Mouse (Mus musculus): ENCODE results near the gene Rgp1.

Gene Rgp1

DNA sequence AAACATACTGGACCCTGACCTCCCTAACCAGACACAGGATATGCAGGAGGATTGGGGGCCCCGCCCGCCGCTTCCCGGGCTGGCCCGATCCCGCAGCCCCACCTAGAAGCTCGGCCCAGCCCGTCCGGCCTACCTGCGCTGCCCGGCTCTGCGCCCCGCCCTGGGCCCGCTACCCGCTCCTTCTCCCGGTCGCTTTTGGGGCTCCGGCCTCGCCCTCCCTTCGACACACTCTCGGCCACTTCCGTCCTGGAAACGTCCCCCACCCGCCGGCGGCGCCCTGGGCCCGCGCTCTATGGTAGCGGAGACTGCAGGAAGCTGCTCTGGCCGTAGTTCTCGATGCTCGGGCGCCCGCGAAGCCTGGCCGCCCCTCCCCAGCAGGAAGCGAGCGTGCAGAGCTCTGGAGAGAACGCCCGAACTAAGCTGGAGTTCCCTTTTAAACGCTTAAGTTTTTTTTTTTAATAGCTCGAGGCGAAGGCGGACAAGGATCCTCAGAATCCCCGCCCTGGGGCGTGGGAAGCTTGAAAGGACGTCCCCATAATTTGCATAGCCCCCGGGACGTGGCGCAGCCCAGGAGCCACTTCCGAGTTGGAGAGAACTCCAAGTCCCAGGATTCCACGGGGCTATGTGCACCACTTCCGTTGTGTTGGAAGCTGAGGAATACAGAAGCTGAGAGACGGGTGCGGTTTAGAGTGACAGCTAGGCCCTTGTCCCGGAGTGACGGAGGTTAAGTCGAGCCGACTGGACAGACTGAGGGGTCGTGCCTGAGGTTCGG is 16.3 kb upstream of the Rgp1 start, which contains the start of the genes Creb3 and Tln1:
Creb3 (plus strand) TSS at position 336 of the 772 bp plus-strand sequence.
Tln1 (minus strand) TSS at position 695 of the 772 bp plus-strand sequence.
- peak; percentile 91 for ATAC-seq (ENCODE audit: insufficient number of reproducible peaks, low FRiP score, low TSS enrichment)

DNA sequence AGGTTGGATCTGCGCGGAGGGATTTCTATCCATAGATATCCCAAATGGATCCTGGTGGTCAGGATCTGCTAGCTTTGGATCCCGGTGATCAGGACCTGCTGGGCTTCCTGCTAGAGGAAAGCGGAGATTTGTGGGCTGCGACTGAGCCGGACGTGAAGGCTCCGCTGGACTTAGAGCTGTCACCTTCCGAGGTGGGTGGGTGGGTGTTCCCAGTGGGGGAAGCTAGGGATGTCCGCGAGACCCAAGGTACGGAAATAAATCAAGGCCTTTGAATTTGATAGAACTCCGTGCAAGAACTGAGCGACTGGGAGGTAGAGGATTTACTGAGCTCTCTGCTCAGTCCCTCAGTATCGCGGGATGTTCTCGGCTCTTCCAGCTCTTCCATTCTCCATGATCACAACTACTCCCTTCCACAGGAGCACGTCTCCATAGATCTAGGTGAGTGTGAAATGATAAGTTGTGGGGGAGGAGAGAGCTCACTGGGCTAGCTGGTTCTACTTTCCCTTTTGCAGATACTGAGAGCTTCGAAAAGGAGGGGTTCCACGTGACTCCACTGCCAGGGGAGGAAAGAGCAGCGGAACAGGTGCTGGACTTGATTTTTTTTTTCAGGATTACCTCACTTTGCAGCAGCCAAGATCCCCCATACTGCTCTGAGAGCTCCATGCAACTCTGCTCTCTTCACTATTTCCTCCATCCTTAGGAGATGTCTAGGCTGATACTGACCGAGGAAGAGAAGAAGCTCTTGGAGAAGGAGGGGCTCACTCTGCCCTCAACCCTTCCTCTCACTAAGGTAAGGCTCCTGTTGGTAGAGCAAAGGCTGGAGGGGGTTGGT is 15.5 kb upstream of the Rgp1 start:
- ATAC-seq (ENCODE audit: insufficient number of reproducible peaks, low FRiP score, low TSS enrichment) = peak; percentile 9; the same call in 1 of the 2 replicates

DNA sequence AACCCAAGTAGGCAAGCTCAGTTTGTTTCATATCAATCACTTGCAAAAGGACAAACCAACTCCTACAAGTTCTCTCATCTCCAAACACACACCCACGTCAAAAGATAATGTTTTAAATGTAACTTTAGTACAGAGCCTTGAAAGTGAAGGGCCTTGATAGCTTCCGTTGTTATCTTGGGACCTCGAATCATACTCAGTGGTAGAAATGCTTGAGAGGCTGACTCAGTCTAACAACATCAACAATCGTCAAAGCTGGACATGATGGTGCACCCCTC is 15.0 kb upstream of the Rgp1 start:
- ATAC-seq (ENCODE audit: insufficient number of reproducible peaks, low FRiP score, low TSS enrichment) = no peak

DNA sequence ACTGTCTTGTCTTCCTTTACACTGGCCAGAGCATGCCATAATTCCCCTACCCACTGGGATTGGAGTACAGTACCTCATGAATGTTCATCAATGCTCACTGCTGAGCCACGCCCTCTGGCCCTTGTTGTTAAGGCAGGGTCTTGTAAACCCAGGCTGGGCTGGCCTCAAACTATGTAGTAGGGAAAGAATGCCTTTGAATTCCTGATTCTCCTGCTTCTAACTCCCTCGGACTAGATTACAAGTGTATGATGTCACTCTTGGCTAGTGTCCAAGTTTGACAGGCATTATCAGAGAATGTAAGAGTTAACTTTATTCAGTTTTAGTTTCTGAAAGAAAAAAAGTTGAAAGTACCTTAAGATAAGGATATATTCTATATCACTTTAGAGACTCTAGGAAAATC is 14.3 kb upstream of the Rgp1 start:
- no peak for ATAC-seq (ENCODE audit: insufficient number of reproducible peaks, low FRiP score, low TSS enrichment)

DNA sequence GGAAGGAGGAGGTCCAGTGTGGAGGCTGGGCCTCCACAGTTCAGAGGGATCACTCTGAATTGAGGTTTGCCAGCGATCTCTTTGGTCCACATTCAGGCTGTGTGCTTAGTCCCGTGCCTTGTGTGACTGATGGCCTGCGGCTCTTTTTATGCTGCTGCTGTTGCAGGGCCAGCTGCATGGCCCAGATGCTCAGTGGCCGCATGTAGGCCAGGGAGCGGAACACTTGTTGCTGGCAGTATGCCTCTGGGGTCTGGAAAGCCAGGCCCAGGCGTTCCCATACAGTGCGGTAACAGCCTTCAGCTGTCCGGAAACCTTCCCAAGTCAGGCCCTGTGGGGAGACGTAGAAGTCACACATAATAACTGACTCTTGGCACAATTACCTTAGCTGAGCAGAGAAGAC is 11.4 kb upstream of the Rgp1 start:
- no peak for ATAC-seq (ENCODE audit: insufficient number of reproducible peaks, low FRiP score, low TSS enrichment)

DNA sequence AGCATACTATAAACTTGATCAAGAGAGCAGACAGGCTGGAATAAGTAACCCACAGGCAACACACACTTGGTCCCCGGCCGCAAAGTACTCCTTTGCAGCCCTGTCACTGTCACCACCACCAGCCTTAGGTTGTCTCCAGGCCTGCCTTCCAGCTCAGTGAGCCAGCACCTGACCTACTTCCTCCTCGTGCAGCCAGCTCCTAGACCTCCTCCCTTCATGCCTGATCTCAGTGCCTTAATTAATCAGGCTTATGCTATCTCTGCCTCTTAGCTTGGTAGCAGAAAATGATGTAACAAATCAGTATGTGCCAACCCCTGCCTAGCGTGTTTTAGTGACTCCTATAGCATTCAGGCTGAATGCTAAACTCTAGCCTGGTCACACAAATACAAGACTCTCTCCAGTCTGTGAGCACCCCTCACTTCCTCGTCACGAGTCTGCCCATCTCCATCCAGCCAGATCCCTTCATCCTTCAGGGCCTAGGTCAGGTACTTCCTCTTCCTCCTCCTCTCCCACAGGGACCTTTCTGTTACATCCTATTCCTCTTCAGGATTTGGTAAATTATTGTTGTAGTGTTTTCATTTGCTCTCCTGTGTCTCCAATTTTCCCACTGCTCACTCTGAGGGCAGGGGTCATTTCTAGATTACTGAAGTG is 7.0 kb upstream of the Rgp1 start:
- ATAC-seq (ENCODE audit: insufficient number of reproducible peaks, low FRiP score, low TSS enrichment) = no peak

DNA sequence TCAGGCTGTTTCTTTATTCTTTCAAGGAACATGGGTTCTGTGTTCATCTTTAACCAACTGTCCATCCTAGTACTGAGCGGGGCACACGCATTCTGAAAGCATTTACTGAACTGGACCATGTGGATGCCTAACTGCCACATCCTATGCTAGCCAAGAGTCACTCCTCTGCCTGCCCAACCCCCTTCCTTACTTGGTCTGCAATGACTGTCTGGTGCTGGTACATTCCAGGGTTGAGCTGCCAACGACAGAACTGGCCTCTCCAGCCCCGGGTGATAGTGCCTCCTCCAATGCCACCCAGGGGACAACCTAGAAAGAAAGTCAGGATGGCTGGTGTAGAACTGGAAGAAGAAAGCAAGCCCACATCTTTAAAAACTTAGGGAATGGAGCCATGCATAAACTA is 5.0 kb upstream of the Rgp1 start:
- ATAC-seq (ENCODE audit: insufficient number of reproducible peaks, low FRiP score, low TSS enrichment) = no peak

DNA sequence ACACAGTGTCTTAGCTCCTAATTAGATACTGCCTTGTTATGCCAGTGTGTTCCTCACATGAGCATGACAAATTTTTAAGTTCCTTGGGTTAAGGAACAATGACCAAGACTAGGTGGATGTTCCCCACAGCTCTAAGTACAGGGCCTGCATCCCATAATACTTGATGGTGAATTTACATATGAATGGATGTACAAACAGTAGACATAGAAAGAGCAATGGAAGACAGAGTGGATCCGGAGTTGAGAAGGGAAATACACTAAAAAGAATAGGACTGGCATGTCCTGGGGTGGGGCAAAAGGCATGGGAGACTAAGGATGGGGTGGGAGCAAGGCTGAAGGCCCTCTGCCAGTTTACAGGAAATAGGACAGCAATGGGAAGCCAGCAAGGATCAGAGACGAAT is 3.2 kb upstream of the Rgp1 start:
- ATAC-seq (ENCODE audit: insufficient number of reproducible peaks, low FRiP score, low TSS enrichment) = no peak

DNA sequence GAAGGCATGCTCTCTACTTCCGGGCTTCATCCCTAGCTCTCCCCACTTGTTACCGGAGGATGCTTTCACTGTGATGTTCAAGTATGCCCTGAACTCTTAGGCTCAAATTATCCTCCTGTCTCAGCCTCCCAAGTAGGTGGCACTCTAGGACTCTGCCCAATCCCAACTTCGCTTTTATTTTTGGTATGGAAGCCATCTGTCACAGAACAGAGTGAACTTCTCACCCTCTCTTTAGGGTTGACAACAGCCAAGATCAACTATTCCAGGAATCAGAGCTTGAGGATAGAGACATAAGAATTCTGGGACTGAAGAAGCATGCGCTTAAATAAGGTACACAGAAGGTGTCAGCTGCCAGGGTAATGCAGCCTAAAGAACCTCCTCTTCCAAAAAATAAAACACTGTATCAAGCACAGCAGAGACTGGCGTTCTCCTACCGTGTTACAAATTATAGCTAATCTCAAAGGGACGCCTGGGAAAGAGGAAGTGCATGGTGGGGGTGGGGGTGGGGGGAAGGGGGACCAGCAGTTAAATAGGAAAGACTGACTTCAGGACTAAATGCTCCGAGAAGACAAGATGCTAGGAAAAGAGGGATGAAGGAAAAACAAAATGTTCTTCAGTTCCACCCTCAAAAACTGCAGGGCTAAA is 1.2 kb upstream of the Rgp1 start:
- ATAC-seq (ENCODE audit: insufficient number of reproducible peaks, low FRiP score, low TSS enrichment) = no peak

DNA sequence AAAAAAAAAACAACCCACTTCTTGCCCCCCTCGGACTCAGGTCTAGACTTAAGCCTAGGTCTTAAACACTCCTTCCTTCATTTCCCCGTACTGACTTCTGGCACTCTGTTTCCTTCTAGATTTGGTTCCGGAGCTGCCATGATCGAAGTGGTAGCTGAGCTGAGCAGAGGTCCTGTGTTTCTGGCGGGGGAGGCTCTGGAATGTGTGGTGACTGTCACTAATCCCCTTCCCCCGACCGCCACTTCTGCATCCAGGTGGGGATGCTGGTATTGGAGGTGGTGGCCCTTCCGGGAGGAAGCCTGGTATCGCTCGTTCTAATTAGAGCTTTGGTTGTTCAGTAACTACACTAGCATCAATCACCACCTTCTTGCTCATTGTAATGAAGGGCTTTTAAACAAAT is 741 bp downstream of the Rgp1 start:
- no peak for ATAC-seq (ENCODE audit: insufficient number of reproducible peaks, low FRiP score, low TSS enrichment)

DNA sequence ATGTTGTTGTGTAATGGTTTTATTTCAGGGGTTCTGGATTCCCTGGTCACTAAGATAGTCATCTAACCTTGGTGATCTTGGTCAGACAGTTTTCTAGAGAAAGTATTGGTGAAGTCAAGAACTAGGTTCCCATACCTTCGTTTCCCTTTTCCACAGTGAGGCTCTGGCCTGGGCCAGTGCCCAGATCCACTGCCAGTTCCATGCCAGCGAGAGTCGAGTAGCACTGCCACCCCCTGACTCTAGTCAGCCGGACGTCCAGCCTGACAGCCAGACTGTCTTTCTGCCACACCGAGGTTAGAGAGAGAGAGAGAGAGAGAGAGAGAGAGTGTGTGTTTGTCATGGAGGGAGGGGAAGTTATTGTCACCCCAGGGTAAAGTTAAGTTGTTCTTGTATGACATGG is 1.2 kb downstream of the Rgp1 start:
- no peak for ATAC-seq (ENCODE audit: insufficient number of reproducible peaks, low FRiP score, low TSS enrichment)

DNA sequence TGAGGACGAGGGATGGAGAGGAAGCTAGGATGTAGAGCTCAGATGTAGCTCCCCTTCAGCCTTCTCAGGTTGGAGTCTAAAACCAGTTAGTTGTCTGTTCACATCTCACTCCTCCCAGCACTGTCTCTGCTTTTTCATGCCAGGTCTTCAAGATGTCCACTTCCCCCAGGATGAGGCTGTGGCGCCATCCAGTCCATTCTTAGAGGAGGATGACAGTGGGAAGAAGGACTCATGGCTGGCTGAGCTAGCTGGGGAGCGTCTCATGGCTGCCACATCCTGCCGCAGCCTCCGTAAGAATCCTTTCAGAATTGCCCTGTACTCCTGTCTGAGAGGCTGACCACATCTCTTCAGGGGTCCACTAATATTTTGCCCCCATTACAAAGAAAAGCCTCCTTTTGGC is 2.2 kb downstream of the Rgp1 start:
- ATAC-seq (ENCODE audit: insufficient number of reproducible peaks, low FRiP score, low TSS enrichment) = no peak

DNA sequence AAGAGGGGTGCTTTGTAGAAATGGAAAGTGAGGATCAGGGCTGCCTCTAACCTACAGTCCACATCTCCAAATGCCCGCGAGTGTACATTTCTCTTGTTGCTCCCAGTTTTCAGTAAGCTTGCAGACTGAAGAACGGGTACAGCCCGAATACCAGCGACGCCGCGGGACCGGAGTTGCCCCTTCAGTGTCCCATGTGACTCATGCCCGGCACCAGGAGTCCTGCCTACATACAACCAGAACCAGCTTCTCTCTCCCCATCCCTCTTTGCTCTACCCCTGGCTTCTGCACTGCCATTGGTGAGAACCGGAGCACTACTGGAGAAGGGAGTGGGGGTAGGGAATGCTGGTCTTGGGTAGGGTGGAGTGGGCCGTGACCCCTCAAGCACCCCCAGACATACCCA is 2.9 kb downstream of the Rgp1 start:
- ATAC-seq (ENCODE audit: insufficient number of reproducible peaks, low FRiP score, low TSS enrichment) = no peak

DNA sequence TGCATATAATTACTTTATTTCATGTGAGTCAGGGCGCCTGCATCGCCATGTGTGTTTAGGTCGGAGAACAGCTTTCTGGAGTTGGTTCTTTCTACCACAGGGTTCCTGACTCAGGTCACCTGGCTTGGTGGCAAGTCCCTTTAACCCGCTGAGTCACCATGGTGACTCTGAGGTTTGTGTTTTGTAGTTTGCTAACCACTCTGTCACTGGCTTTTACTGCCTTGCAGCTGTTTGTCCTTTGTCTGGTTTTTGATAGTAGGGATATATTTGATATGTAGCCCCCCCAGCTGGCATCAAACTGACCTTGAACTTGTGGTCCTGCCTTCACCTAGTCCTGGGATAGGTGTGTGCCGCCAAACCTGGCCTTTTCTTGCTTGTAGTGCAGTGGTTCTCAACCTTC is 3.7 kb downstream of the Rgp1 start:
- no peak for ATAC-seq (ENCODE audit: insufficient number of reproducible peaks, low FRiP score, low TSS enrichment)

DNA sequence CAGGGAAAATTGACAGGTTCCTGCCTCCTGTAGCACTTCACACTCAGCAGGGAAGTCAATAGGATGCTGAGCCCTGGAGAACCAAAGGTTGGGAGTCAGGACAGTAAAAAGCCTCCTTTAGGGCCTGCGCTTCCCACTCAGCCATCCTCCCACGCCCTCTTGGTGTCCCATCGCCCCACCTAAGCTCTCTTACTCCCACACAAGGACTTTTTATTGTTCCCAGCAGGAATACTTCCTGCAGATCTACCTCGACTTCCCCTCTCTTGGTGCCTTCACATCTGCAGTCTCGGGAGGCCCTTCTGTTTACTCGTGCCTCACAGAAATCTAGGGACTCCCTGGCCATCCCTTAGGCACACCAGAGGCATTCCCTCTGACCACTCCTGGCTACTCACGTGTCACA is 4.9 kb downstream of the Rgp1 start:
- ATAC-seq (ENCODE audit: insufficient number of reproducible peaks, low FRiP score, low TSS enrichment) = no peak

DNA sequence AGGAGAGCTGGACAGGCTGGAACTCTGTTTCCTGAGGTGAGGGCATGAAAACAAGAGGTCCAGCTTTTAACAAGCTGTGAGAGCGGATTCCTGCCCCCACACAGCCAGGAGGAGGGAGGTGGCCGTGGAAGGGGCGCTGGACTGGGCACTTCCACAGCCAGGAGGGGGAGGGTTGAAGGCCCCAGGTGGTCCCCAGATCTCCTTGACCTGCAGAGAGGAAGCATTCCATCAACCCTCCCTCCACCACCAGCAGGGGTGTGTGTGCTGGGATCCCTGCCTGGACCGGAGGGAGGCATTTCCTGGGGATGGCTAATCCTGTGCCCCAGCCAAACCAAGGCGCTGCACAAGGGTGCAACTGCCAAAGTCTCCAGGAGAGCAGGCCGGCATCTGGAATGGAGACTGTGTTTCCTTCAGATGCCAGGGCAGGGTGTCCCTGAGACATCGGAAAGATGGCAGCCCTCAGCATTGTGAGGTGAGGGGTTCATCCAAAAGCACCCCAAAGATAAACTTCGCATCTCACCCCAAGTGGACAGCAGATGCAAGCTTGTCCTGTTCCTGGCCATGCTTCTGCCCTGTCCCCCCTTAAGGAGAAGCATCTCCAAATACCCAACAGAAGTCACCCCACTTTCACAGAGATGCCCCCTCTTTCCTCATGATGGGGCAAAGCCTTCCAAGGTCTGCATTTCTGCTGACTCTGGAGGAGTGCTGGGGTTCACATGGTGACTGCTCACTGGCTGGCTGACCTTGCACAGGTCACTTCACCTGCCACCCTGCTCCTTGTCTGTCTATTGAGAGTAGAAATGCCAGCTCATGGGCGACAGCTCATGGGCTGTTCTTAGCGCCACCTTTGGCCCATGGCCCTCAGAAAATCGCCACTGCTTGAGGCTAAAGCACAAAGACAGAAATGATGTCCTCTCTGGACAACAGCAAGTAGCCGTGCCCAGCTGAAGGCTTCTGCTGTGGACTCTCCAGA is 6.2 kb downstream of the Rgp1 start, which contains the start of gene Msmp:
Msmp (minus strand) TSS at position 51 of the 973 bp plus-strand sequence.
- 0 out of 2 replicates have a peak, but pooled peaks have one; percentile 20 for ATAC-seq (ENCODE audit: insufficient number of reproducible peaks, low FRiP score, low TSS enrichment)

DNA sequence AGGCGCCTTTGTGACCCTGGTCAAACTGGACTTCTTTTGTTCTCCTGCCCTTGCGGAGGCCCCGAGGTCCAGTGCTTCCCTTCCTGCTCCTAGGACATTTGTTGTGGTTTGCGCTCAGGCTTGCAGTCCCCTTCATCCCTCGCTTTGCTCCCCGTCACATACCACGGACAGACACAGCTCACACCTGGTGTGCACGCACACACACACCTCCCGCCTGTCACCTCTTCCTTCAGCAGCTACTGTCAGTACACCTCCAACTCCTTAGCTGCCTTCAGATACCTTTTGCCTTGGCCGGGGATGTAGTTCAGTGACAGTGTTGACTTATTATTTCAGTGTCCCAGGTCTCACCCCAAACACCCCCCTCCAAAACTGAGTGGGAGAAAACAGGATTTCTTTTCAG is 7.2 kb downstream of the Rgp1 start:
- no peak for ATAC-seq (ENCODE audit: insufficient number of reproducible peaks, low FRiP score, low TSS enrichment)

DNA sequence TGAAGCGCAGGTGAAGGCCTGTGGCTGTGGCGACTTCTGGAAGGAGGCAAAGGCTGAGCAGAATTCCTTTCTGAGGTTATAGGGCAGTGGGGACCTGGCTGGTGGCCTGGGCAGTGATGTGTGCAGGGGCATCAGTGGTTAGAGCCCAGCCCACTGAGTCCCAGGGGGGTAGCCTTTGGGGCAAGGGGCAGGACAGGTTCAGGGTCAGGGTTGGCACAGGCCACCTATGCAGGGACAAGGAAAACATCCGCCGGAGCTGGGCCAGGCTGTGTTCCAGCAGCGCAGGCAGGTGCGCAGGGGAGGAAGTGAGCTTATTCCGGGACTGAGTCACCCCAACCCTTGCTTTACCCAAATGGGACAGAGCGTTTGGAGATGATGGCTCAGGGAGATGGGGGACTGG is 7.9 kb downstream of the Rgp1 start:
- no peak for ATAC-seq (ENCODE audit: insufficient number of reproducible peaks, low FRiP score, low TSS enrichment)

DNA sequence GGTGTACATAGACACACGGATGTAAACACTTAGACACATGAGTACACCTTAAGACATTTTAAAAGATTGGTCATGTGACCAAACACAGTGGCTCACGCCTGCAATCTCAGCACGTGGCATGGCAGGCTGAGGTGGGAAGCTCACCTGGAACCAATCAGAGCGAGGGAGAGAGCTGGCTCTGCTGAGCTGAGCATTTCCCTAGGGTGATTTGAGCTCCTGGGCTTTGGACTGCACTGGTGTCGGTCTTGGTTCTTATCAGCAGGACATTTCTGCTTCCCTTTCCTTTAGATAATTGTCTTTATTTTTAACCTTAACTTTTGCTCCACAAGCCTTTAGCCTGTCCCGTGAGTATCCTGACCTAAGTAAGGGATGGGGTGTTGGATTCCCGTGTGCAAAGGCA is 9.2 kb downstream of the Rgp1 start:
- ATAC-seq (ENCODE audit: insufficient number of reproducible peaks, low FRiP score, low TSS enrichment) = no peak

DNA sequence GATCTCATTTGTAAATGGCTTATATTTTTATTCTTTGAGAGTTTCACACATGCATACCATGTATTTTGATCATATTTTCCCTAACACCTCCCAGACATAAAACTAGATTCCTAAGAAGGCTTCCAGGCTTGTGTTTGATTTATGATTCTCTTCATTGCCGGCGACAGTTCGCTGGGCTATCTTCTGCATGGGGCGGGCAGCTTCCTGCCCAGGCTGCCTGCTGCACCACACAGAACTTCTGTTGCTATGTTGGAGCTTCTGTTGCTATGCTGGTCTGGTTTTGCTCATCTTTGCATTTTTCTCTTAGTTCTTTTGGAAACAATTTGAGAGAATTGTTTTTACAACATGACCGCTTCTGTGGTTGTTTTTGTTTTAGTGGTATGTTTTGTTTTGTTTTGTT is 13.0 kb downstream of the Rgp1 start:
- no peak for ATAC-seq (ENCODE audit: insufficient number of reproducible peaks, low FRiP score, low TSS enrichment)
